Mouse (Mus musculus): Measurements from ENCODE around the gene Mtg1. TPM values are rescaled to one million over a fixed set of nuclear protein-coding genes. Genes with fewer than 3 reads are reported as not detected.

The Mtg1 gene
- total RNA-seq, 2 experiments from 2014 or later, result 21.8 to 23.6 TPM

GRCm38 (mm10) chr7:140186646-140187620, 49.6 kb downstream of the Mtg1 start:
- peak; percentile 39 to 55 for DNase-seq (ENCODE audit: low spot score in 2 of 2)

GRCm38 (mm10) chr7:140187721-140188390, 50.5 kb downstream of the Mtg1 start:
- DNase-seq (ENCODE audit: low spot score in 2 of 2), result peak; percentile 24 to 63

GRCm38 (mm10) chr7:140188391-140189328, 51.3 kb downstream of the Mtg1 start:
- peak; percentile 50 to 55 for DNase-seq (ENCODE audit: low spot score in 2 of 2)

GRCm38 (mm10) chr7:140190435-140190834, 53.1 kb downstream of the Mtg1 start:
- no peak for DNase-seq (ENCODE audit: low spot score in 2 of 2)

GRCm38 (mm10) chr7:140192445-140192844, 55.1 kb downstream of the Mtg1 start:
- DNase-seq (ENCODE audit: low spot score in 2 of 2), result no peak

- no peak for DNase-seq (ENCODE audit: low spot score in 2 of 2)
These were observed 55.5 kb downstream of the Mtg1 start for GRCm38 (mm10) chr7:140192851-140193250.

GRCm38 (mm10) chr7:140194031-140194430, 56.7 kb downstream of the Mtg1 start:
- peak in 1 of 2 experiments; percentile 7 for DNase-seq (ENCODE audit: low spot score in 2 of 2)

- DNase-seq (ENCODE audit: low spot score in 2 of 2), result no peak
These were observed 58.6 kb downstream of the Mtg1 start for GRCm38 (mm10) chr7:140196002-140196401.

Other genes starting within 250 kb of the Mtg1 start
- 10 to 100 TPM; 78.2 to 96.6 TPM for gene Kndc1, start 242.9 kb upstream of the Mtg1 start, total RNA-seq (2021)
- not detected for gene Utf1, start 193.8 kb upstream of the Mtg1 start, total RNA-seq (2021)
- under 1 TPM; 0.39 to 0.83 TPM for gene 6430531B16Rik, start 158.8 kb upstream of the Mtg1 start, total RNA-seq (2021)
- gene Adam8, start 145.0 kb upstream of the Mtg1 start, total RNA-seq (2021), result 1 to 10 TPM; 1.5 to 1.9 TPM
- 10 to 100 TPM; 21.9 to 25.7 TPM for gene Zfp511, start 101.2 kb upstream of the Mtg1 start, total RNA-seq (2021)
- gene Tubgcp2, start 100.9 kb upstream of the Mtg1 start, total RNA-seq (2021), result 10 to 100 TPM; 34.9 to 39.3 TPM
- under 1 TPM; 0.37 to 0.64 TPM for gene Msx3, start 88.5 kb upstream of the Mtg1 start, total RNA-seq (2021)
- 100 to 1,000 TPM; 203 to 219 TPM for gene Caly, start 55.0 kb upstream of the Mtg1 start, total RNA-seq (2021)
- gene Prap1, start 44.2 kb upstream of the Mtg1 start, total RNA-seq (2021), result not detected
- 10 to 100 TPM; 37.6 to 37.8 TPM for gene Fuom, start 35.1 kb upstream of the Mtg1 start, total RNA-seq (2021)
- gene Paox, start 21.8 kb upstream of the Mtg1 start, total RNA-seq (2021), result 1 to 10 TPM; 3.8 to 6.1 TPM
- 10 to 100 TPM; 52.6 to 56.0 TPM for gene Echs1, start 21.1 kb upstream of the Mtg1 start, total RNA-seq (2021)
- 100 to 1,000 TPM; 192 to 199 TPM for gene Sprn, start 17.3 kb downstream of the Mtg1 start, total RNA-seq (2021)
- gene Olfr522, start 27.2 kb downstream of the Mtg1 start, total RNA-seq (2021), result not detected
- gene Olfr523, start 35.7 kb downstream of the Mtg1 start, total RNA-seq (2021), result under 1 TPM; 0.12 to 0.24 TPM
- not detected for gene Olfr524, start 68.4 kb downstream of the Mtg1 start, total RNA-seq (2021)
- under 1 TPM; 0.85 to 0.98 TPM for gene Cd163l1, start 80.7 kb downstream of the Mtg1 start, total RNA-seq (2021)
- gene 5830411N06Rik, start 109.7 kb downstream of the Mtg1 start, total RNA-seq (2021), result under 1 TPM; 0.23 to 0.33 TPM
- not detected for gene Olfr525, start 183.3 kb downstream of the Mtg1 start, total RNA-seq (2021)
- not detected for gene Olfr527, start 196.5 kb downstream of the Mtg1 start, total RNA-seq (2021)
- not detected for gene Olfr60, start 224.1 kb downstream of the Mtg1 start, total RNA-seq (2021)
- not detected for gene Olfr530, start 238.8 kb downstream of the Mtg1 start, total RNA-seq (2021)